Mouse (Mus musculus) ES-E14 (cell line): ENCODE data around the gene Grrp1. TPM values are rescaled to one million over a fixed set of nuclear protein-coding genes. Genes with fewer than 3 reads are reported as not detected.

Experiments
- DNase-seq: peaks from one replicate; pipeline ENCODE4 v3.0.0-alpha.2; 2013; ENCODE audit warnings: low read depth, low spot score
- H3K27ac ChIP-seq: 2 replicates; pipeline ENCODE4 v1.5.1; 2012; ENCODE audit warnings: low read depth, mild to moderate bottlenecking, low read length, moderate library complexity, mixed read lengths; ENCODE audit not compliant: poor library complexity, insufficient read depth, severe bottlenecking
- H3K36me3 ChIP-seq: 2 replicates; pipeline ENCODE4 v1.6.1; 2012; ENCODE audit warnings: mild to moderate bottlenecking, low read length, moderate library complexity, mixed read lengths; ENCODE audit not compliant: control insufficient read depth, poor library complexity, insufficient read depth, severe bottlenecking
- H3K4me1 ChIP-seq, 2 experiments: fragments of 150-350 bp in 1 of 2; sonication (generic) in 1 of 2; 2 replicates each; pipeline ENCODE4 v1.6.1; 2012; ENCODE audit warnings: low read length in 2 of 2, mild to moderate bottlenecking in 1 of 2, mixed read lengths in 1 of 2; ENCODE audit not compliant: control insufficient read depth in 2 of 2, insufficient read depth in 2 of 2, poor library complexity in 1 of 2
- H3K4me3 ChIP-seq, 2 experiments: fragments of 150-350 bp in 1 of 2; sonication (generic) in 1 of 2; 2 replicates each; pipeline ENCODE4 v1.5.1; 2012; ENCODE audit warnings: low read length in 2 of 2, low read depth in 1 of 2, mild to moderate bottlenecking in 1 of 2, mixed read lengths in 1 of 2; ENCODE audit not compliant: insufficient read depth in 1 of 2, poor library complexity in 1 of 2, severe bottlenecking in 1 of 2
- H3K9ac ChIP-seq: 2 replicates; pipeline ENCODE4 v1.6.1; 2012; ENCODE audit warnings: low read depth, mild to moderate bottlenecking, low read length, mixed read lengths; ENCODE audit not compliant: poor library complexity, insufficient read depth, severe bottlenecking
- H3K9me3 ChIP-seq: fragments of 150-350 bp; sonication (generic); 2 replicates; pipeline ENCODE4 v1.6.1; 2012; ENCODE audit warnings: low read depth, mild to moderate bottlenecking, low read length; ENCODE audit not compliant: control insufficient read depth, insufficient read depth
- CHD2 ChIP-seq: IDR thresholded peaks from 2 replicates; pipeline ENCODE4 v1.6.1; 2014; ENCODE audit warnings: mild to moderate bottlenecking, low read depth, low read length, inconsistent platforms
- HCFC1 ChIP-seq: IDR thresholded peaks from 2 replicates; pipeline ENCODE4 v1.6.1; 2012; ENCODE audit warnings: low read length, inconsistent platforms, borderline replicate concordance; ENCODE audit not compliant: insufficient read depth
- MAFK ChIP-seq: IDR thresholded peaks from 2 replicates; pipeline ENCODE4 v1.6.1; 2014; ENCODE audit warnings: mild to moderate bottlenecking, low read depth, low read length, inconsistent platforms; ENCODE audit not compliant: insufficient read depth
- ZC3H11A ChIP-seq: IDR thresholded peaks from 2 replicates; pipeline ENCODE4 v1.6.1; 2012; ENCODE audit warnings: low read depth, mild to moderate bottlenecking, inconsistent platforms, low read length, borderline replicate concordance
- ZNF384 ChIP-seq: IDR thresholded peaks from 2 replicates; pipeline ENCODE4 v1.6.1; 2012; ENCODE audit warnings: low read depth, low read length, inconsistent platforms
- in situ Hi-C, 2 experiments: fragments of 600-800 bp; cut with MboI; formaldehyde crosslinking; loops; one replicate each; pipeline ENCODE4 v1.15.1; 2025; ENCODE audit warnings: low sequenced_read_pairs in 2 of 2, inconsistent platforms in 1 of 2; ENCODE audit not compliant: unreplicated experiment in 2 of 2
- total RNA-seq: library from RNA; depleted of rRNA; stranded (reverse); fragments of 300-350 nt; gene quantifications from 2 replicates; pipeline ENCODE4 v1.2.3, GENCODE M21; 2012; rRNA removed

The Grrp1 gene
- total RNA-seq, 1 experiment: 1.6 TPM

DNA sequence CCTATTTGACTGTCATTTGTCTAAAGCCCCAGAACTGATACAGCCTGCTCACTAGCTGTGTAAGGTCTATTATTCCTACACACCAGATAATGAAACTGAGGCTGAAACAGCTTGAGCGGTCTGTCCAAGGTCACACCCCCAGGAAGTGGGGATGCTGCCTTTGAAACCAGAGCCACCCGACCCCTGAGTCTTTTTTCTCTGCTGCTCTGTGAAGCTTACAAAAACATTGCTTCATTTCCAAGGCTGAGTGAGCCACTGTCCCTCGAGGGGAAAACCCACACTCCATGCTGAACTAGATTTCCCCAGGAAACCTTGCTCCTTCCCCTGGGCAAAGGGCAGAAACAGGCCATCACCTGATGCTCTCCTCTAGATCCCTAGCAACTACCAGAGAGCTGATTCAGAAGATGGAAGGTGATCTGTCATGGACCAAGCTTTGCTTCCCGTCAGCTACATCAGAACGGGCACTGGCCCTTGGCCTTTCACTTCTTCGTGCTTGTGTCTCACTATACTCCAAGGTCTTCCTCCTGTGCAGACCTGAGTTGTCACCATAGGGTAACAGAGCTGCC, 47.3 kb downstream of the Grrp1 start:
- Histone ChIP-seq H3K4me1 (peaks cover 0 to 15% of the 10 kb centered on the region in 2 experiments; a peak in 1 of 4 replicates), H3K9me3 (no peaks in the 10 kb centered on the region), H3K9ac (no peak overlapping the region), H3K27ac (no peak overlapping the region), H3K4me3 (no peak overlapping the region), H3K36me3 (no peaks in the 10 kb centered on the region)
- no peak for DNase-seq
- TF ChIP-seq HCFC1 (no peak), MAFK (no peak), ZNF384 (no peak), ZC3H11A (no peak), CHD2 (no peak)
- in situ Hi-C loops: no loop called here

DNA sequence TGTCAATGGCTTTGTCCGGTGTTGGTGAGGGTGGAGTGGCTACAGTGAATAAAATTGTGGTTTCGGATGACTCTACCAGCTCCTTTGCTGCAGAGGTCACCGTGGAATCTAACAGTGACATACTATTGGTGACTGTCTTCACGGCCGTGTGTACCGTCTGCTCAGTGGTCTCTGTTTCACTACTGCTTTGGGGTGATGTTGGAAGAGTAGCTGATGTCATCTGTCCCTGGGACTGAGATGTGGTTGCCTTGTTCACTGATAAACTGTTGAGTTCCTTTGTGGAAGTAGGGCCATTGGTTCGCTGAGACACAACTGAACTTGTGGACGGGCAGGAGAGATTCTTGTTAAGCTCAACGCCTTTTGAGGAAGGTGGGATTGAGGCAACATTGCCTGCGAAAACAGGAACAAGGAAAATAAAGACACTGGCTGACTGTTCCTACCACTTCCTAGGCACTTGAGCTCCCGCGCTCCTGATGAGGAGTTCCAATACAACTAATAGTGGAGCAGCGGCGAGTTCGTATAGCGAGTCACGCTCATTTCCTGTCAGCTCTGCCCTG, 50.5 kb downstream of the Grrp1 start:
- H3K4me3 ChIP-seq: no peak overlapping the region
- H3K9ac ChIP-seq: no peak overlapping the region
- peaks cover 1 to 12% of the 10 kb centered on the region in 2 experiments; a peak in 1 of 4 replicates for H3K4me1 ChIP-seq
- H3K27ac ChIP-seq: no peak overlapping the region
- in situ Hi-C loops: no loop called here
- no peaks in the 10 kb centered on the region for H3K36me3 ChIP-seq
- no peaks in the 10 kb centered on the region for H3K9me3 ChIP-seq
- no peak for DNase-seq
- TF ChIP-seq ZNF384: no peak
- TF ChIP-seq ZC3H11A: no peak
- TF ChIP-seq CHD2: no peak
- no peak for TF ChIP-seq HCFC1
- no peak for TF ChIP-seq MAFK

DNA sequence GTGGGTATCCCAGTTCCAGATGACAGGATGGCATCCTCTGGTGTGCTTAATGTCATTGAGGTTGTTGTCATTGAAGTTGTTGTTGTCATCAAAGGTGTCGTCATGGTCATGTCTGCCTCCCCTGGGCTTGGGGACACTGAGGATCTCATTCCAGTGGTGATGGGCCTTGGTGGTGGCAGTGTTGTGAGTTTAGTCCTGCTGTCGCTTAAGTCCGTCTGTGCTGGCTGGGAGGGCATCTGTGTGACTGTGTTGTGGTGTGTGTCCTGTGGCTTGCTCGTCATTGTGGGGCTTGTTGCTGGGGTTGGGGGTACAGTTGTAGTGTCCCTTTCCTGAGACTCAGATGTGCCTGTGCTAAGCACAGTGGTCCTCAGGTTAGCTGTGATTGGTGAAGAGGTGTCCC, 51.0 kb downstream of the Grrp1 start, which contains the start of gene Gm7534:
Gene Gm7534 (minus strand): TSS at position 101 of the 400 bp plus-strand sequence.
- Histone ChIP-seq H3K9me3 (no peaks in the 10 kb centered on the region), H3K27ac (no peak within 1 kb of the TSS), H3K4me1 (peaks cover 1 to 12% of the 10 kb centered on the region in 2 experiments; a peak in 1 of 4 replicates), H3K4me3 (no peak within 1 kb of the TSS), H3K9ac (no peak within 1 kb of the TSS), H3K36me3 (no peaks in the 10 kb centered on the region)
- no peak for DNase-seq
- in situ Hi-C loops: no loop called here
- TF ChIP-seq HCFC1 (no peak), ZNF384 (no peak), CHD2 (no peak), ZC3H11A (no peak), MAFK (no peak)

Other genes with a start within 250 kb of the Grrp1 start
- 84.7 and 134 TPM in 2 replicates for gene Lin28a, start 235.3 kb downstream of the Grrp1 start, total RNA-seq
- not detected in 2 replicates for gene Zfp683, start 200.3 kb downstream of the Grrp1 start, total RNA-seq
- 12.6 and 30.9 TPM in 2 replicates for gene Crybg2, start 193.3 kb downstream of the Grrp1 start, total RNA-seq
- 1.5 and 13.0 TPM in 2 replicates for gene Cd52, start 159.0 kb downstream of the Grrp1 start, total RNA-seq
- gene Ubxn11, start 151.5 kb downstream of the Grrp1 start, total RNA-seq: 12.4 and 23.3 TPM in 2 replicates
- gene Sh3bgrl3, start 125.3 kb downstream of the Grrp1 start, total RNA-seq: 87.2 and 96.5 TPM in 2 replicates
- 53.5 and 67.5 TPM in 2 replicates for gene Cep85, start 67.0 kb downstream of the Grrp1 start, total RNA-seq
- gene Gm7534, start 51.1 kb downstream of the Grrp1 start, total RNA-seq: not detected in 2 replicates
- 0.32 TPM in 1 of 2 replicates, not detected in the other for gene Catsper4, start 26.7 kb downstream of the Grrp1 start, total RNA-seq
- gene Cnksr1, start 15.7 kb downstream of the Grrp1 start, total RNA-seq: 1.7 and 2.7 TPM in 2 replicates
- gene E130218I03Rik, start 10.4 kb downstream of the Grrp1 start, total RNA-seq: 1.3 and 1.6 TPM in 2 replicates
- gene Zfp593, start 8.5 kb downstream of the Grrp1 start, total RNA-seq: 19.8 and 25.2 TPM in 2 replicates
- gene Gm30191, start 7.2 kb downstream of the Grrp1 start, total RNA-seq: not detected in 2 replicates
- gene Pdik1l, start 33.8 kb upstream of the Grrp1 start, total RNA-seq: 12.6 and 13.2 TPM in 2 replicates
- gene Trim63, start 61.0 kb upstream of the Grrp1 start, total RNA-seq: 3.5 and 4.3 TPM in 2 replicates
- gene Slc30a2, start 89.1 kb upstream of the Grrp1 start, total RNA-seq: 23.5 and 24.3 TPM in 2 replicates
- 4.2 and 7.3 TPM in 2 replicates for gene Extl1, start 129.7 kb upstream of the Grrp1 start, total RNA-seq
- gene Pafah2, start 142.2 kb upstream of the Grrp1 start, total RNA-seq: 15.8 and 18.4 TPM in 2 replicates
- 322 and 361 TPM in 2 replicates for gene Stmn1, start 214.2 kb upstream of the Grrp1 start, total RNA-seq
- gene Paqr7, start 242.6 kb upstream of the Grrp1 start, total RNA-seq: 4.8 and 6.9 TPM in 2 replicates